In genomic region chr1:82839296-82839613, GRCm38 (mm10) we compare ENCODE assay signal across 8 mouse cellular contexts. TPM values are rescaled to one million over a fixed set of nuclear protein-coding genes. Genes with fewer than 3 reads are reported as not detected.
DNase-seq lines count a peak whose midpoint lies in the region; ATAC-seq lines count a peak whose summit lies in the region.

TSS of gene Agfg1 (plus strand) at chr1:82839483.

- H3K27me3 ChIP-seq in forebrain, embryonic 14.5 days (replicated peaks; ENCODE audit: control insufficient read depth, insufficient read depth, low read length), result no peaks in the 10 kb centered on the region
- H3K27me3 ChIP-seq in neural tube, embryonic 15.5 days (replicated peaks), result no peaks in the 10 kb centered on the region

- no peaks in the 10 kb centered on the region for H3K36me3 ChIP-seq in forebrain, embryonic 14.5 days (ENCODE audit: control insufficient read depth, insufficient read depth, low read length)
- H3K36me3 ChIP-seq in neural tube, embryonic 15.5 days, result no peaks in the 10 kb centered on the region

- intact Hi-C loops in heart, postnatal 14 days (cut with DNase I), result loop anchor here (2.0 kb wide), 2 partner anchors 52 to 148 kb away; no protein-coding TSS in a partner anchor

- peak within 1 kb of the TSS; percentile 98 for H3K4me3 ChIP-seq in forebrain, embryonic 14.5 days (ENCODE audit: low read depth, low read length)
- H3K4me3 ChIP-seq in neural tube, embryonic 15.5 days (replicated peaks), result peak within 1 kb of the TSS; percentile 100

- peak; percentile 96 for DNase-seq in ES-CJ7 (ENCODE audit: low read depth, low spot score)
- peak; percentile 90 for DNase-seq in cerebellum, adult 11 months
- DNase-seq in forebrain, embryonic 14.5 days (ENCODE audit: low spot score), result peak; percentile 94
- DNase-seq in heart, postnatal 14 days, result peak; percentile 94 to 98
- peak; percentile 91 for DNase-seq in layer of hippocampus, adult 11-12 months (ENCODE audit: low spot score)
- DNase-seq in lung, adult 18-20 months, result peak; percentile 91 to 94
- DNase-seq in testis, postnatal 14 days (ENCODE audit: low spot score), result peak; percentile 93

- 0% methylated on average over 34 of the region's 34 CpGs for WGBS in forebrain, embryonic 14.5 days
- 0% methylated on average over 25 of the region's 34 CpGs for WGBS in neural tube, embryonic 15.5 days

- peak within 1 kb of the TSS; percentile 79 for H3K27ac ChIP-seq in forebrain, embryonic 14.5 days (ENCODE audit: low read depth, low read length)
- H3K27ac ChIP-seq in neural tube, embryonic 15.5 days (replicated peaks), result peak within 1 kb of the TSS; percentile 90

- no peaks in the 10 kb centered on the region for H3K9me3 ChIP-seq in forebrain, embryonic 14.5 days (replicated peaks; ENCODE audit: control insufficient read depth, low read length)
- H3K9me3 ChIP-seq in neural tube, embryonic 15.5 days (replicated peaks), result no peaks in the 10 kb centered on the region

- H3K4me2 ChIP-seq in forebrain, embryonic 14.5 days (ENCODE audit: low read length), result peak within 1 kb of the TSS; percentile 71
- peak within 1 kb of the TSS; percentile 86 for H3K4me2 ChIP-seq in neural tube, embryonic 15.5 days

- peak within 1 kb of the TSS; percentile 97 for H3K9ac ChIP-seq in forebrain, embryonic 14.5 days (ENCODE audit: low read length)
- H3K9ac ChIP-seq in neural tube, embryonic 15.5 days (replicated peaks), result peak within 1 kb of the TSS; percentile 96

- H3K4me1 ChIP-seq in forebrain, embryonic 14.5 days (ENCODE audit: control insufficient read depth, insufficient read depth, low read length), result peaks cover 11% of the 10 kb centered on the region
- peaks cover 40% of the 10 kb centered on the region for H3K4me1 ChIP-seq in neural tube, embryonic 15.5 days

- peak; percentile 95 for ATAC-seq in forebrain, embryonic 14.5 days
- ATAC-seq in neural tube, embryonic 15.5 days (ENCODE audit: low FRiP score), result peak; percentile 93

RNA-seq across cellular contexts. Expression of gene Agfg1, which starts in this region (rescaled TPM):
- polyA plus RNA-seq in forebrain, embryonic 14.5 days (2014; fragmentation: Nextera tagmentation; extraction: Ambion mirVana), result 40.4 and 42.3 TPM in 2 replicates
- 10 to 100 TPM; 34.0 to 36.7 TPM for total RNA-seq in heart, postnatal 14 days (2021)
- polyA plus RNA-seq in neural tube, embryonic 15.5 days (2015; fragmentation: Nextera tagmentation; extraction: Ambion mirVana), result 26.6 and 36.5 TPM in 2 replicates

Comparison
In these comparisons a context has a peak if more than half of its experiments do, and no peak if none do; other contexts are left out.
1. Peak in every context shown above with its lines: DNase-seq, ATAC-seq, H3K4me3 ChIP-seq and H3K27ac ChIP-seq.